Mouse (Mus musculus): ENCODE measurements around the gene Bpifb5.
"Not testable (repeated sequence)": the region's sequence is repeated elsewhere in the genome, so short reads cannot be mapped to it uniquely, and the experiment has no call there.

Gene Bpifb5

GRCm38 (mm10) chr2:154223265-154223916, at the start of gene Bpifb5:
TSS of gene Bpifb5 (plus strand) at chr2:154223742.
- peak; percentile 67 for DNase-seq (ENCODE audit: low read depth, low spot score)

- not testable (repeated sequence) for DNase-seq (ENCODE audit: low read depth, low spot score)
These were observed 41.6 kb upstream of the Bpifb5 start for GRCm38 (mm10) chr2:154181900-154182299.

GRCm38 (mm10) chr2:154183061-154183460, 40.5 kb upstream of the Bpifb5 start:
- not testable (repeated sequence) for DNase-seq (ENCODE audit: low read depth, low spot score)

- DNase-seq (ENCODE audit: low read depth, low spot score) = no peak
These were observed 38.2 kb upstream of the Bpifb5 start for GRCm38 (mm10) chr2:154185319-154185718.

- DNase-seq (ENCODE audit: low read depth, low spot score) = no peak
These were observed 37.8 kb upstream of the Bpifb5 start for GRCm38 (mm10) chr2:154185748-154186147.

- DNase-seq (ENCODE audit: low read depth, low spot score) = no peak
These were observed 36.1 kb upstream of the Bpifb5 start for GRCm38 (mm10) chr2:154187468-154187867.

- no peak for DNase-seq (ENCODE audit: low read depth, low spot score)
These were observed 33.6 kb upstream of the Bpifb5 start for GRCm38 (mm10) chr2:154189877-154190434.

GRCm38 (mm10) chr2:154190546-154191258, 32.8 kb upstream of the Bpifb5 start, which contains the start of gene Bpifb1:
TSS of gene Bpifb1 (plus strand) at chr2:154190818.
- no peak for DNase-seq (ENCODE audit: low read depth, low spot score)

GRCm38 (mm10) chr2:154192141-154192540, 31.4 kb upstream of the Bpifb5 start:
- no peak for DNase-seq (ENCODE audit: low read depth, low spot score)

- DNase-seq (ENCODE audit: low read depth, low spot score) = no peak
These were observed 30.5 kb upstream of the Bpifb5 start for GRCm38 (mm10) chr2:154193071-154193470.

GRCm38 (mm10) chr2:154193994-154194504, 29.5 kb upstream of the Bpifb5 start:
- DNase-seq (ENCODE audit: low read depth, low spot score) = no peak

- no peak for DNase-seq (ENCODE audit: low read depth, low spot score)
These were observed 26.5 kb upstream of the Bpifb5 start for GRCm38 (mm10) chr2:154197036-154197435.

GRCm38 (mm10) chr2:154204630-154205029, 18.9 kb upstream of the Bpifb5 start:
- no peak for DNase-seq (ENCODE audit: low read depth, low spot score)

GRCm38 (mm10) chr2:154206908-154207307, 16.6 kb upstream of the Bpifb5 start:
- DNase-seq (ENCODE audit: low read depth, low spot score) = no peak

GRCm38 (mm10) chr2:154209112-154209511, 14.4 kb upstream of the Bpifb5 start:
- DNase-seq (ENCODE audit: low read depth, low spot score) = no peak

- peak; percentile 18 for DNase-seq (ENCODE audit: low read depth, low spot score)
These were observed 12.4 kb upstream of the Bpifb5 start for GRCm38 (mm10) chr2:154211121-154211520.

GRCm38 (mm10) chr2:154211881-154212280, 11.7 kb upstream of the Bpifb5 start:
- no peak for DNase-seq (ENCODE audit: low read depth, low spot score)

GRCm38 (mm10) chr2:154215191-154215590, 8.4 kb upstream of the Bpifb5 start:
- no peak for DNase-seq (ENCODE audit: low read depth, low spot score)

GRCm38 (mm10) chr2:154219950-154220349, 3.6 kb upstream of the Bpifb5 start:
- no peak for DNase-seq (ENCODE audit: low read depth, low spot score)

- DNase-seq (ENCODE audit: low read depth, low spot score) = no peak
These were observed 353 bp downstream of the Bpifb5 start for GRCm38 (mm10) chr2:154223917-154224273.

GRCm38 (mm10) chr2:154226991-154227390, 3.4 kb downstream of the Bpifb5 start:
- no peak for DNase-seq (ENCODE audit: low read depth, low spot score)

GRCm38 (mm10) chr2:154227830-154228229, 4.3 kb downstream of the Bpifb5 start:
- DNase-seq (ENCODE audit: low read depth, low spot score) = no peak

GRCm38 (mm10) chr2:154233426-154233825, 9.9 kb downstream of the Bpifb5 start:
- DNase-seq (ENCODE audit: low read depth, low spot score) = peak; percentile 34

Measured in brain, embryonic 18.5 days (tissue).